Mouse (Mus musculus) MN1 (cell line): Measurements from ENCODE around the gene Map1s.

Source experiments
- DNase-seq: peaks from one replicate; pipeline ENCODE4 v3.0.0-alpha.2; 2016; ENCODE audit warnings: low spot score

Gene Map1s

DNA sequence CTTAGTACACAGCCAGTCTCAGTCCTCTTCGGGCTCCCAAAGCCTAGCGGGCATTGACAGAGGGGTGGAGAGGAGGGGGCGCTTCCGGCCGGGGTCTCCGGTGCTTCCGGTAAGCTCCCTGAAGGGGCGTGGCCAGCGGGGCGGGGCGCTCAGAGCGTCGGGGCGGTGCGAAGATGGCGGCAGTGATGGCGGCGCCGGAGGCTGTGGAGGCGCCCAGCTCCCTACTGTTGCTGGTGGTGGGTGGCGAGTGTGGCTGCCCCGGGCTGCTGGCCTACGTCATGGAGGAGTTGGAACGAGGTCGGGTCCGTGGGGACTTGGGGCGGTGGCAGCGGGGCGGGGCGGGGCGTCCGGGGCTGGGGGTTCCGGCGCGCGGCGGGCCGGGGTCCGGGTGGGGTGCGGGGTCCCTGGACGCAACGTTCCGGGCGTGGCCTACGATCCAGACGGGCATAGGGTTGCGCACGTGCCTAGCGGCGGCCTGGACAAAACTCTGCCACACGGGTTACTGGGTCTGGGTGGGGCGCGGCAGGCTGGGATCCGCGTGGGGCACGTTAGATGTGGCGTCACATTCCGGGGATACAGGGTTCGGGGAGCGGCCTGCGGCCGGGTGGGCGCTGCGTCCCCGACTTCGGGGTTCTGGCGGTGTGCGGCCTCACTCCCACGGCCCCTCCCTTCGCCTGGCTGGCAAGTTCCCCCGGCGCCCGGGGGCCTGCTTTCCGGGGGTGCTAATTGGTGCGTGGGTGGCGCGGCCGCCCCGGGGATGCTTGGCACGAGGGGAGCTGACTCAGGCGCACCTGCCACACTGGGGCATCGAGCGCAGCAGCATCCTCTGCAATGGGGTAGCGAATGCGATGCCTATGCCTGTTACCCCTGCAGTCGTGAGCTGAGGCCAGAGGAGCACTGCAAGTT lies at the start of gene Map1s:
Map1s (plus strand) TSS at position 102 of the 906 bp plus-strand sequence.
- peak; percentile 95 for DNase-seq

DNA sequence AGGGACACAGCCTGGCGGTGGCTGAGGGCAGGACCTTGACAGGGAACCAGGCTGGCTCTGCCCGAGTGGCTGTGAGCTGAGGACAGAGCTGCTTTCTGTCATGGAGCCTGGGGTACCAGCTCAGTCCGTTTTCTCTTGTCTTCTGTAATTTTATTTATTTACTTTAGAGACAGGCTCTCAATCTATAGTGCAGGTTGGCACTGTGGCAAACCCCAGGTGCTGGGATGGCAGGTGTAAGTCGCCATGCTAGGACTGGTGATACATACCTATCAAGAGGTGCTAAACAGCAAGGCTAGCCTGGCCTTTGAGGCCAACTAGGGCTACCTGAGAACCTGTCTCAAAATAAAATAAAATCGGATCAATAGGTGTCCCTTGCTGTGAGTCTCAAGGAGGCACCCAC lies 49.7 kb upstream of the Map1s start:
- no peak for DNase-seq

DNA sequence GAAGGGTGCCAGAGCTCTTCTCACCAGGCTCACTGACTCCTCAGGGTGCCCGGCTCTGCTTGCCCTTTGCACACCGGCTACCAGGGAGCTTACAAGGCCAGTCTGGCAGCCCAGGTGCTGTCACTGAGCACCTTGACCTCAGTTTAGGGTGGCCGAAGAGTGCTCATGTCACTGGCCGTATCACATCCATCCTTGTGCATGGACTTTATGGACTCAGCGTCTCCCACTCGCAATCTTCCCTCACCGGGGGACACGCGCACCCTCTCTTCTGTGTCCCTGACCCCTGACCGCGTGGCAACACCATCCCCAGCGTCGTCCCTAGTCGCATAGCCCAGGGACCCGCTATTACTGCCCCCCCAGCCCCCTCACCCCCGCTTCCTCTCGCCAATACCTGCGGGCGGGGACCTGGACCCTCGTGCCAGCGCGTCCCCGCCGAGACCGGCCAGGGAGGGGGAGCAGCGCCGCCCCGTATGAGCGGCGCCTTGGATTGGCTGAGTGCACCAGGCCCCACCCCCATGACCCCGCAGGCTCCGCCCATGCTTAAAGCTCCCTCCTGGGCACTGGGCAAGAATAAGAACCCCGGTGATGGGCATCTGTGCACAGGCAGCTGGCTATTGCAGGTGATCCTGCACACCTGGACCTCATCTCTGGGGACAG lies 49.1 kb upstream of the Map1s start:
- peak; percentile 58 for DNase-seq

DNA sequence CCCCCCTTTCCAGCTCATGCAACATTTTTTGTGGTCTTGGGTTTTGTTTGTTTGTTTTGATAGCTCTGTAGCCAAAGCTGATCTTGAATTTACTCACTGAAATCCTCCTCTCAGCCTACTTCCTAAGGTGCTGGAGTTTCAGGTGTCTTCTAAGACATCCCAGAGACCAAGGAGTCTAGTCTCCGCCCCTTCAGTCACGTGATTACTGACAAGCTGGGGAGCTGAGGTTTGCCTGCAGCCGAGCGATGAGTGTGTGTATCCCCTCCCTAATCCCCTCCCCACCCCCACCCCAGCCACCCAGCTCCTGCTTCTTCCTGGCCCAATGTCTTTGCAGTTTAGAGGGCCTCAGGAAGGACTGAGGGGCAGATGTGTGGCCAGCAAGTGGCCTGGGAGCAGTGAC lies 48.2 kb upstream of the Map1s start:
- DNase-seq: peak; percentile 44

DNA sequence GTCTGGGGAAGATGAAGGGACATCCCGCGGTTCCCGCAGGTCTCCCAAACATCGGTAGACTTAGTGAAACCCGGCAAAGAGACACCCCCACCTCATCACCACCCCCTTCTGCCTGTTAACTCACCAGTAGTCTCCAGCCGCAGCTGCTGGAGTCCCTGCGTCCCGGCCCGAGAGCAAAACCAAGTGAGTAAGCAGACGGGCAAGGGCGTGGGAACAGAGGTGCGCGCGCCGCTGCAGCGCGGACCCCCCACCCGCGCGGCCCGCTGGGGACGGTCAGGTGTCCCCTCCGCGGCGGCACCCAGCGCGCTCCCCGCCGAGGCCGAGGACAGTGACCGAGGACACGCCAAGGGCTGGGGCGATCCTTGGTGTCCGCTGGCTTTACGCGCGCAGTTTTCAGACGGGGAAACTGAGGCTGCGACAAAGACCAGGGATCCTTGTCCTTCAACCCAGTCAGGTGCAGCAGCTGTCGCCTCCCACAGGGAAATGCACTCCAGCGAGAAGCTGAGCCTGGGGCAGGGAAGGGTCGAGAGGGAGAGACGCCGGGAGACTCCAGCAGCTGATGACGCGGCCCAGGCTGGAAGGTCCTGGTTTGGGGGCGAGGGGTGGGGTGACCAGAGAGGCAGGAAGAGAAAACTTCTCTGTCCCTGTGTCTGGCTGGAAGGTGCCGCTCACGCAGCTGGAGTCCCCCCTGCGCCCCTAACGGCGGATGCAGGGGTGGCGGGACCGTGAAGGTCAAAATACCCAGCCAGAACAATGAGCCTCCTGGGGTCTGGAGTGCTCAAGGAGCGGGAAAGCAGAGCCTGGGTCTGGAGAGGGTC lies 42.7 kb upstream of the Map1s start, which contains the start of gene Kcnn1:
Kcnn1 (minus strand) TSS at position 435 of the 818 bp plus-strand sequence.
- peak; percentile 67 for DNase-seq

DNA sequence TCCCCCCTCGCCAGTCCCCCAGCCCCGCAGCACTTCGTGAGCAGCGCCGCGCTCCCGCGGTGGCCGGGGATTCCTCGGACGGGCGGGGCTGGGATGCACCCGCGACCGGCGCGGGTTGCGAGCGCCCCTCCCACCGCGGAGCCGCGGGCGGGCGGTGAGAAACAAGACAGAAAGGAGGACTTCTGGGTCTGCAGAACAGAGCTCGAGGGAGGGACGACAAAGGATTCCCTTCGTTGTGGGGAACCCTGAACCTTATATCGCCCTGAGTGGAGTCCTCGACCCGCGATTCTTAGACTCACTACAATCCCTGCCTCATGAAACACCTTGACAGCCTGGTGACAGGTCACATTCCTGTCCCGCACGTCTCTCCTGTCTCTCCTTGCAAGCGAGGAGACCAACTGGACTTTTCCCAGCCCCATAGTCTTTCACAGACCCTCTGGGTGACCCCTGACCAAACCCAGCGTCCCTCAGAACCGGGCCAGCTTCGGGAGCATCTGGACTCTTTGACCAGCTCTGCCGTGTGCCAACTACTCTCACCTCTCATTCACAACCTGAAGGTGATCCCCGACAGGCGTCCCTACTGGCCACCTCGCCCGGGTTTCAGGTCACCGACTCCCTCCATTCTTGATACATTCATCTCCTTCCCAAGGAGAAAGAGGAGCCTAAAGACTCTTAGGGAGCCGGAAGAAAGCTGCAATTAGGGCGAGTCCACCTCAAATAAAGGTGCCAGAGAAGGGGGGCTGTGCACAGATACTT lies 41.6 kb upstream of the Map1s start:
- peak; percentile 48 for DNase-seq

DNA sequence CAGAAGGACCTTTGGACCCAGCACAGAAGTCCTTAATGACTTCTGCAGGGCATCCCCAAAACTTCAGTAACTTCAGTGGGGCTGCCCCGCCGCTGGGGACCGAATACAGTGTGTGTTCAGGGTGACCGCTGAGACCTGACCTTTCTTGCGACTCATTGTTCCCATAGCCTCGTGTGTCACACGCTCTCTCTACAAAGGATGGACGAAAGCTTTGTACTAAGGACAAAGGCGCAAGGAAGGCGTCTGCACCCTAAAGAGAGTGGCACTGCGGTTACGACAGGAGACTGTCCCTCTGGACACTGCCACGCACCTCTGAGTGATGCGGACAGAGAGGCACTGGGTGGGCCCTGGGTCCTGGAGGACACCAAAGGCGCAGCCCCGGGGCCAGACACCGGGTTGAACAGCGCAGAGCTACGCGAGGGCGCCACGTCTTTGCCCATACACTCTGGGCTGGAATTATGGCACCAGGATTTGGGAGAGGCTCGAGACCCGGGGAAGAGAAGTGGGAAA lies 41.0 kb upstream of the Map1s start:
- DNase-seq: no peak

DNA sequence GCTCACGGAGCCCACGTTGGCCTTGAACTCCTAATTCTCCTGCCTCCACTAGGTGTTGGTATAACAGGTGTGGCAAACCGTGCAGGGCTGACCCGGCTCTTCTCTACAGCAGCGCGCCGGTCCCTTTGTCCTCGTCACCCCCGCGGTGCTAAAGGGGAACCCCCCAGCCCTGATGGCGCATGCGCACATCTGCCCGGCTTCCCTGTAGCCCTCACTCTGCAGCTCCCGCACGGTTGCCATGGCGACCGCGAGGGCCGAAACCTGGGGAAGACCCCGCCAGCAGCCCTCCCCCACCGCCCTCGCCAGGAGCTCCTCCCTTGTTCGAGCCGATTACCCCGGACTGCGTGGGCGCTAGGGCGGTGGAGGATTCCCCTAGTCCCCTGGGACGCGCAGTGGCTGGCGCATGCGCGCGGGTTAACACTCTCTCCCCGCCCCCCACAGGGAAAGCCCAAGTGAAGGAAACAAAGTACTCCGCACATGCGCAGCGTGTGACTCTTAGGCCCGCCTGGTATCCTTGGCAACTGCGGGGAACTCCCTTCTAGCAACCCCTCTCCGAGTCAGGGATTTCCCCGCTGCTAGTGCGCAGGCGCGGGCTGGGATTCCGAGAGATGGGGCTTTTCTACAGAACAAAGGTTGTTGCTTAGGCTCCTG lies 40.3 kb upstream of the Map1s start:
- peak; percentile 100 for DNase-seq

DNA sequence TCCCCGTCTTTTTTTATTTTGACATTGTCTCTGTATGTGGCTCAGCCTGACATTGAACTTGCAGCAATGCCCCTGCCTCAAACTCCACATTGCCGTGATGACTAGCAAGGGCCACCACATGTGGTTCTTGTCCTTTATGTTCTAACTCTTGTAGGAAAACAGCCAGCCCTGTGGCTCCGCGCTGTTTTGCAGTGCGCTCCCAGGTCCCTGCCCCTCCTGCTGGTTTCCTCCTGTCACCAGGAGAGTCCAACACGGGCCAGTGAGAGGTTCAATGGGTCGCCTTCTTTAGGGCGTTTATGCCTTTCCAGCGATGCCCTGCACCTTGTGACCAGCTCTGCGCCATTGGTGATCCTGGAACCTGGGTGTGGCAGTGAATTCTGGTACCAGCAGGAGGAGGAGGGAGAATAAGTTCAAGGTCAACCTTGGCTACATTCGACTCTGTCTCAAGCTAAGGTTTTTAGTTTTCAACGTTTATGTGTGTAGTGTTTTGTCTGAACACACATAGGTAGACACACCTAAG lies 39.7 kb upstream of the Map1s start:
- DNase-seq: no peak

DNA sequence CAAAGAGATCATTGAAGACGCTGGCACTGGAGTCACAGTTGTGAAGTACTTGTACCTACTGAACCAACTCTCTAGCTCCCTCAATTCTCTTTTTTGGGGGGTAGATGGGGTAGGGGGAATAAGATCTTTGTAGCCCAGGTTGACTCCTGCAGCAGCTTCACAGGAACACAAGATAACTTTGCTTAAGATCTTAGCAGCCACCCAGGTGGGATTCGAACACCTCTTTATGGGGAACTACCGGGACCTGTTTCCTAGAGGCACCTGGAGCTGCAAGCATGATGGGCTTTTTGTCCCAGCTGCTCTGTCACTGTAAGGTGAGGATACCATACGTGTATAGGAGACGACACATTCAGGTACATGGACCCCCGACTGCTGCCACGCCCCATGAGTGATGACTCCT lies 39.2 kb upstream of the Map1s start:
- no peak for DNase-seq

DNA sequence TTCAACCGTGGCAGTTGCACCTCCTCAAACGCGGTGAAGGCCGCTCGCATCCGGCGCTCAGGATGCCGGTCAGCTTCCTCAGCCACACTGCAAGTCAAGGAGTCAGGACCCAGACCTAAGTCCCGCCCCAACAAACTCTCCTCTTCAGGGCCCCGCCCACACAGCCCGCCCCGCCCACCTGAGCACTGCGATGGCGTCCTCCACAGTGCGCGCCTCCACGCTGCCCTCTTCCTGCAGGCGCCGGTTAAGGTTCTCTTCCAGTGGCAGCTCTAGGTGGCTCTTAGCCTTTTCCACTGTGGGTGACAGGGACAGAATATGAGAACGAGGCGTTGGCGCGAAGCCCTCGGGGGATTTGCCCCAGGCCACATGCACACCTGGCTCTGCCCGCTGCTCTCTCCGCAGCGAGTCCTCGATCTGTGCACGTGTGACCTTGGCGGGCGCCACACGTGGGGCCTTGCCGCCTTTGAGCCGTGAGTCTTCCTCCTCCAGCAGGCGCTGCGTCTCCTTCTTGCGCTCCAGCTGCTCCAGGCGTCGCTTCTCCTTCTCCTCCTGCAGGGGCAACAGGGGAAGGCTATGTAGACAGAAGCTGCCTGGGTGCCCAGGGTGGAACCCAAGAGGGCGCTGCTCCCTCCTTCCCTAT lies 37.1 kb upstream of the Map1s start:
- DNase-seq: no peak

DNA sequence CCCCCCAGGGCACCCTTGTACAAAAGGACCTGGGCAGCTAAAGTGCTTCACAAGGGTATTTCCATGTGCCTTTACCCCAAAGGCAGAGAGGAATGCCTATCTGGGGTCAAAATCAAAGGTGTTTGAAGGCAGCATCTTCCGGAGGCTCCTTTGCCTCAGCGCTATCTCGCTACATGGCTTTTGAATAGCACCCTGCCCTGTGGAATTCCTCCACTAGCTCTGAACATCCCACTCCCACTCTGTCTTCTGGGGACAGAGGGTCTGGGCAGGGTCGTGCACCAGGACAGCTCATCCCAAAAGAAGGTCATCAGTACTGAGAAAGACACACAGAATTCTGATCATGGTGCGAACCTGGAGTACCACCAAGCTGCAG lies 36.5 kb upstream of the Map1s start:
- DNase-seq: no peak

DNA sequence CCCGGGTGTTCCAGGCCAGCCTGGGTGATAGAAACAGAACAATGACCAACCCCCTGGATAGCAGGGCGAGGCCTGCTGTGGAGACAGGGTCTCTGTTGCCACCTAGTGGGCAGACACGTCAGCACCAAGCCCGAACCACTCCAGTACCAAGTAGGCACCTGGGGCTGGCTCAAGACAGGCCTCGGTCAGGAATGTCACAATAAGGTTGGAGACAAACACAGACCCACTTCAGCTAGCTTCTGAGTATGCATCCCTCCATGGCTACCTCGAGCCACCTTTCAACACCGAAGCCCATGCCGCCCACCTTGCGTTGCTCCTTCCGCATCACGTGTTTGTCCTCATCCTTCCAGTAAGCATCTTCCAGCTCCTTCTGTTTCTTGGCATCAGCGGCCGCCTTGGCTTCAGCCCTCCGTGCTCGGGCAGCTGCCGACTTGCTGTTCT lies 36.1 kb upstream of the Map1s start:
- peak; percentile 85 for DNase-seq

DNA sequence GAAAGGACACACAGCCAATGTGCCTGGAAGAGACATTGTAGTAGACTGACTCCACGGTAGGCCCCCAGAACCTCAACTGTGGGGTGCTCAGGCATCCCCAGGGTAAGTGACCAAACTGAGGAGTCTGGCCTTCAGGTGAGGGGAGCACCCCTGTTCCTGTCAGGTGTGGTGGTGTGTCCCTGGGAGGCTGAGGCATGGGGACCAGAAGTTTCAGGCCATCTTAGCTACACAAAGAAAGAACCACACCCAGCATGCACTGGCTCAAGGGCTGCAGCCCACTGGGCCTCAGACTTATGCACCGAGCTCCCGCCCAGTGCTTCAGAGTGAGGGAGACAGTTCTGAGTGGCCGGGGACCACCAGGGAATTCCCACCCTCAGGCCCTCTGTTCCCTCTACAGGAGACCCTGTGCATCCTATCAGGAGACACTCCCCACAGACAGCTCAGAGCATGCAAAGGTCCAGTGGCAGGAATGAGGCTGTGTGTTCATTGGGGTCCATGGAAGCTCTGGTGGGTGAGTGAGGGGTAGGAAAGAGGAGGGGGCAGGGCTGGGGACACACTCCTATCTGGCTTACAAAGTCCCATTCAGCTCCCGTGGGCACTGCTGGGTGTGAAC lies 34.4 kb upstream of the Map1s start:
- DNase-seq: no peak

DNA sequence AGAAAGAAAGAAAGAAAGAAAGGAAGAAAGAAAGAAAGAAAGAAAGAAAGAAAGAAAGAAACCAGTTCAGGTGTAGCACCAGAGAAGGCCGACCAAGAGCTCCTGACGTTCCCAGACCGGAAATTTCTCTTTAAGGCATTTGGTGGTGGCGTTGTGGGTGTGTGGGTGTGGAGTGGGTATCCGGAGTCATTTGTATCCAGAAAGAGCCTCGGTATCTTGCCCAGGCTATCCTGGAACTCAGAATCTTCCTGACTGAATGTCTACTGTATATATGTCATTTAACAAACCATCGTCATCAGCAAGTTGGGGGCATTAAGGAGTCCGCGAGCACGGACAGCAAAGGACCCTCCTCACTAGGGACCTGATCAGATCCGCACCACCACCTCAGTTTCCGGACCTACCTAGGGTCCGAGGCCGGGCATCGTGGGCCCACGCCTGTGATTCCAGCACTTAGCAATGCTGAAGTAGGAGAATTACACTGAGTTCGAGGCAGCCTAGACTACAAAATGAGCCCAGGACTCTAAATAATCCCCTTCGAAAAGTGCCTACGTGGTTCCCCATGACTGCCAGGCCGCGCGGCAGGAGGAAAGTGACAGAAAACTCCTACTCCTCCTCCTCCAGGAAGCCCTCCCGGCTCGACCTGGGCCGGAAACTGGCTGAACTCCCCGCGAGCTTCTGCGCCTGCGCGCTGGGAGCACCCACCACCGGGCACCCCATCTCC lies 32.9 kb upstream of the Map1s start:
- peak; percentile 53 for DNase-seq

DNA sequence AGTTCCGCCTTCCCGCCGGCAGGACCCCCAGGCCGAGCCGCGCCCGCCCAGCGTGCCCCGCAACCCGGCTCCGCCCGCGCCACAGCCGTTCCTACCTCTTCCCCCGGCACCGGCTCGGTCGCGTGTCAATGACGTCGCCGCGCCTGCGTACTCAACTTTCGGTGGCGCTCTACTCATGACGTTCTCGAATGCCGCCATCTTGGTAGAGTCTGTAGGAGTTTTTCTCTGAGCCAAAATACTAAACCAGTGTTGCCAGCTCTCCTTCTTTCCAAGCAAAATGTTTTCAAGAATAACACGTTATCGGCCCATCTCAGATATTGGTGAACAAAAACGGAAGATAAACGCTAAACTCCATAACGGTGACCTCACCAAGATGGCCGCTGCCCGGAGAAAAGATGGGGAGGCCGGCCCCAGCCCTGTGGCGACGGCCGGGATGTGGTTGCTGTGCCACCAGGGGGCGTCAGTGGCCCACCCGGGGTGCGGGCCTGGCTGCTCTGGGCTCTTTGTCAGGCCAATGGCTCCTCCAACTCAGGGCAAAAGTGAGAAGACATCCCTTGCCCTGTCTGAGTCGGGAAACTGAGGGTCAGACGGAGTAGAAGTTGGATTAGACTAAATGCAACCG lies 32.3 kb upstream of the Map1s start, which contains the start of gene Ccdc124:
Ccdc124 (minus strand) TSS at position 572 of the 622 bp plus-strand sequence.
- DNase-seq: peak; percentile 97

DNA sequence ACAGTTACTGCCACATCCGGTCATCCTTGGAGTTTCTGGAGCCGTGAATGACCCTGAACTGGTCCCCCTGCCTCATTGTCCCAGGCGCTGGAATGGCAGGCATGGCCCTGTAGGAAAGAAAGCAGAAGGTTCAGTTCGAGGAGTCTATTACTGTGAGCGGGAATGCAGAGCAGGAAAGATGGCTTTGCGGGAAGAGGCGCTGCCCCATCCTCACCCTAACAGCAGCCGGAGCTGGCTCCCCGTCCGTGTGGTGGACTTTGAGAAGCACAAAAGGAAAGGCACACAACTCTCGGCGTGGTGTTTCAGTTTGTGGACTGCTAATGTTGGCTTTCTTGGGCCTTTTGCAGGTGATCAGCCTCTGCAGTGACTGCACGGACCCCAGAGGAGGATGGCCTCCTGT lies 31.3 kb upstream of the Map1s start:
- DNase-seq: no peak

DNA sequence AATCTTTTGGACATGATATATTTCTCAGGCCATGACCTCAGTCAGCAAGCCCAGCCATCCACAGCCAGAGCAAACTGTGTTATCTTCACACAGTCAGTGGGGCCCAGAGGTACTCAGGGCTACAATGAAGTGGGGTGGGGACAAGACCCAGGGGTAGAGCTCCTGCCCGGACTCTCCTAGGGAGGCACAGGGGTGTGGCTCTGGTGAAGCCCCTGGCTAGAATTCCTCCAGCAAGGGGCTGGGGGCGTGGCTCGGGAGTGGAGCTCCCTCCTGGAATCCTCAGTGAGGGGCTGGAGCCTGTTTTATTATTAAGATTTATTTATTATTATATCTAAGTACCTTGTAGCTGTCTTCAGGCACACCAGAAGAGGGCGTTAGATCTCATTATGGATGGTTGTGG lies 29.4 kb upstream of the Map1s start:
- no peak for DNase-seq

DNA sequence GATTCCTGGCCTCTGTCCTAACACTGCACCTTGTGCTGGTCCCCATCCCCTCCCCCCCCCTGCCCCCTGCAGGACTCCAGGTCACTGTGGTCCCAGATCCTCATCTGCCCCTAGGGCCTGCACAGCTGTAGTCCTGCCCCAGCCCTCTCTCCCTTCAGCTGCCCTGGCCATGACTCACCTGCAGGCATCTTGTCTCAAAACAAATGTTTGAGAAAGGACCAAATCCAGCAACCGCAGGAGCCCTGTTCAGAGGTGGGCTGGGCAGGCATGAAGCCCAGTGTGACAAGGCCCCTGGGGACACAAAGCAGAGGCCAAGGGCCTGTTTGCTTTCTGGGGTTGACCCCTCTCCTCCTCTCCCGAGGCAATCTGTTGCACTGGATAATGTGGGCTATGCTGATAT lies 27.6 kb upstream of the Map1s start:
- peak; percentile 69 for DNase-seq
